Mouse (Mus musculus) stomach, postnatal 0 days (tissue): ENCODE results near the gene Aebp1.

Experiments
- CTCF ChIP-seq: IDR thresholded peaks from 2 replicates; pipeline ENCODE4 v1.5.1; 2016; ENCODE audit warnings: antibody characterized with exemption, low read depth, mild to moderate bottlenecking, moderate library complexity
- EP300 ChIP-seq: optimal IDR thresholded peaks from 2 replicates; pipeline ENCODE3; 2016; ENCODE audit warnings: antibody characterized with exemption

DNA sequence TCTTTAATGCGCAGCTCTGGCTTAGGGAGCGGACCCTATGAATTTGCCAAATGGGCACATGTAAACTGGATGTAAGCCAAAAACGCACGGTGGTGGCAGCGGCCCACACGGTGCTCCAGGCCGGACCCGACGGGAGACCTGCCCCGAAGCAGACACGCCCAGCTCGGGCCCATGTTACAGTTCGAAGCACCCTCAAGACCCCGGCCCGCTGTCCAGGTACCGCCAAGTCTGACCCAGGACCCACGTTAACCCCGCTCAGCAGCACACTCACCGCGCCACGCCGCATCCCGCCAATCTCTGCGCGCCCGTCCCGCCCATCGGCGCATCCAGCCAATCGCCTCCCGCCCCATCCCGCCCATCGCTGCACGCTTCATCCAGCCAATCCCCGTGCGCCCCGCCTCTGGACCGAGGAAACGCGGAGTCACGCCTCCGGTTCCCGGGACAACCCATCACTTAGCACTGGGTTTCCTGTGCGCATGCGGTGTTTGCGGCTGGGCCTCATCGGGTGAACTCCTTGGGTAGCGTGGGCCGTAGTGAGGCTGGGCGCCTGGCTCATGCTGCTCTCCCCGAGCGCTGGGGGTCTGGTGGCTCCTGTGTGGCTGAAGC lies 16.3 kb downstream of the Aebp1 start, which contains the start of gene Pold2:
- 0 out of 2 replicates have a peak, but pooled peaks have one; percentile 1 for TF ChIP-seq CTCF
- no peak for TF ChIP-seq EP300
